Mouse (Mus musculus) liver, embryonic 14.5 days (tissue): ENCODE measurements around the gene Cbx6. TPM values are rescaled to one million over a fixed set of nuclear protein-coding genes. Genes with fewer than 3 reads are reported as not detected.
A peak's percentile ranks its signal among the peaks of the same experiment; 100 is the strongest.

Experiments used
- ATAC-seq: fragments of 200-750 bp; cut with Nextera tagmentation; 2 replicates; pipeline ENCODE4 v1.8.0; 2017; ENCODE audit warnings: moderate number of reproducible peaks, mild to moderate bottlenecking, moderate library complexity; ENCODE audit not compliant: insufficient read depth
- DNase-seq, 3 experiments: peaks; one replicate each; pipeline ENCODE4 v3.0.0-alpha.2; 2012 to 2013; ENCODE audit warnings: low read depth in 3 of 3, low spot score in 3 of 3
- H3K27ac ChIP-seq: fragments of 300-500 bp; sonication (generic); 2 replicates; pipeline ENCODE4 v1.5.1; 2014; ENCODE audit warnings: moderate library complexity, mild to moderate bottlenecking, control low read depth, inconsistent platforms
- H3K27me3 ChIP-seq: fragments of 300-500 bp; sonication (generic); 2 replicates; pipeline ENCODE4 v1.6.1; 2014; ENCODE audit warnings: mild to moderate bottlenecking, low read length, moderate library complexity; ENCODE audit not compliant: control insufficient read depth, insufficient read depth
- H3K36me3 ChIP-seq: fragments of 300-500 bp; sonication (generic); replicated peaks from 2 replicates; pipeline ENCODE4 v1.6.1; 2014; ENCODE audit warnings: low read depth; ENCODE audit not compliant: control insufficient read depth, insufficient read depth
- H3K4me1 ChIP-seq, 2 experiments: fragments of 200-500 bp in 1 of 2; fragments of 300-500 bp in 1 of 2; sonication (generic) in 1 of 2; replicated peaks; 2 replicates each; pipeline ENCODE4 v1.6.1; 2012 to 2014; ENCODE audit warnings: antibody characterized with exemption in 1 of 2, inconsistent platforms in 1 of 2, low read length in 1 of 2; ENCODE audit not compliant: control insufficient read depth in 2 of 2, insufficient read depth in 2 of 2
- H3K4me2 ChIP-seq: fragments of 300-500 bp; sonication (generic); 2 replicates; pipeline ENCODE4 v1.6.1; 2014; ENCODE audit warnings: low read depth, mild to moderate bottlenecking, control low read depth, moderate library complexity
- H3K4me3 ChIP-seq, 2 experiments: fragments of 200-500 bp in 1 of 2; fragments of 300-500 bp in 1 of 2; sonication (generic) in 1 of 2; 2 replicates each; pipeline ENCODE4 v1.5.1; 2012 to 2014; ENCODE audit warnings: low read depth in 2 of 2, low read length in 2 of 2, mild to moderate bottlenecking in 2 of 2, control low read depth in 1 of 2, inconsistent platforms in 1 of 2, moderate library complexity in 1 of 2; ENCODE audit not compliant: insufficient read depth in 1 of 2
- H3K9ac ChIP-seq: fragments of 300-500 bp; sonication (generic); replicated peaks from 2 replicates; pipeline ENCODE4 v1.6.1; 2014; ENCODE audit warnings: mild to moderate bottlenecking, control low read depth, moderate library complexity
- H3K9me3 ChIP-seq: fragments of 300-500 bp; sonication (generic); 2 replicates; pipeline ENCODE4 v1.6.1; 2016; ENCODE audit warnings: low read length, mixed read lengths; ENCODE audit not compliant: control insufficient read depth
- CTCF ChIP-seq: IDR thresholded peaks from 2 replicates; pipeline ENCODE4 v1.5.1; 2016; ENCODE audit warnings: antibody characterized with exemption, low read depth, control low read depth
- EP300 ChIP-seq: IDR thresholded peaks from 2 replicates; pipeline ENCODE4 v1.6.1; 2016; ENCODE audit warnings: antibody characterized with exemption, low read depth
- WGBS: fragments of 180-500 bp; shearing (Covaris S2); extraction: QIAGEN DNeasy Blood & Tissue Kit; methylation state at CpG from one replicate; pipeline ENCODE4 v1.1.7; 2014; ENCODE audit not compliant: insufficient replicate concordance; 5-methylcytosine and 5-hydroxymethylcytosine counted together
- polyA plus RNA-seq, 2 experiments: library from polyadenylated mRNA; depleted of rRNA in 1 of 2; stranded (reverse) in 1 of 2; unstranded in 1 of 2; fragments of >200 nt; fragmentation: Nextera tagmentation in 1 of 2; extraction: Ambion mirVana in 1 of 2; gene quantifications; 2 replicates each; pipeline versions ENCODE4 v1.2.1 to v1.2.3; 2012 to 2014

Gene Cbx6
- polyA plus RNA-seq, 2 experiments = 2.9 to 7.2 TPM

GRCm38 (mm10) chr15:79832064-79832900 is 2.2 kb downstream of the Cbx6 start:
- no peak overlapping the region for H3K27ac ChIP-seq

GRCm38 (mm10) chr15:79830388-79830787 is 4.1 kb downstream of the Cbx6 start:
- ATAC-seq = peak; percentile 27; the same call in 1 of the 2 replicates
- Histone ChIP-seq H3K27ac (no peak overlapping the region), H3K9ac (no peak overlapping the region), H3K4me2 (no peak overlapping the region), H3K4me1 (peaks cover 0 to 9% of the 10 kb centered on the region in 2 experiments; a peak in 2 of 4 replicates), H3K4me3 (no peak overlapping the region), H3K36me3 (no peaks in the 10 kb centered on the region), H3K9me3 (no peaks in the 10 kb centered on the region), H3K27me3 (no peaks in the 10 kb centered on the region; the same call in 1 of the 2 replicates)
- peak; percentile 94 for TF ChIP-seq CTCF
- TF ChIP-seq EP300 = no peak
- 13% methylated on average over 4 of the region's 4 CpGs for WGBS
- peak; percentile 56 to 64 (median 59) for DNase-seq

More at GRCm38 (mm10) chr15:79832064-79832900, 2.2 kb downstream of the Cbx6 start:
- no peak for ATAC-seq
- H3K27me3 ChIP-seq = no peaks in the 10 kb centered on the region; the same call in 1 of the 2 replicates
- H3K4me3 ChIP-seq = peak overlapping the region in 1 of 2 experiments; percentile 80; a peak in 2 of 4 replicates
- peak overlapping the region; percentile 70 for H3K4me2 ChIP-seq
- no peaks in the 10 kb centered on the region for H3K9me3 ChIP-seq
- peak; percentile 45 to 53 (median 49) for DNase-seq
- TF ChIP-seq CTCF (peak; percentile 92), EP300 (no peak)
- peaks cover 0 to 9% of the 10 kb centered on the region in 2 experiments; a peak in 2 of 4 replicates for H3K4me1 ChIP-seq
- H3K36me3 ChIP-seq = no peaks in the 10 kb centered on the region
- H3K9ac ChIP-seq = no peak overlapping the region; the same call in 1 of the 2 replicates
- WGBS = 42% methylated on average over 18 of the region's 18 CpGs

- H3K4me1 ChIP-seq = peaks cover 0 to 9% of the 10 kb centered on the region in 2 experiments; a peak in 2 of 4 replicates
These were observed 5.1 kb downstream of the Cbx6 start for GRCm38 (mm10) chr15:79829431-79829830.

DNA sequence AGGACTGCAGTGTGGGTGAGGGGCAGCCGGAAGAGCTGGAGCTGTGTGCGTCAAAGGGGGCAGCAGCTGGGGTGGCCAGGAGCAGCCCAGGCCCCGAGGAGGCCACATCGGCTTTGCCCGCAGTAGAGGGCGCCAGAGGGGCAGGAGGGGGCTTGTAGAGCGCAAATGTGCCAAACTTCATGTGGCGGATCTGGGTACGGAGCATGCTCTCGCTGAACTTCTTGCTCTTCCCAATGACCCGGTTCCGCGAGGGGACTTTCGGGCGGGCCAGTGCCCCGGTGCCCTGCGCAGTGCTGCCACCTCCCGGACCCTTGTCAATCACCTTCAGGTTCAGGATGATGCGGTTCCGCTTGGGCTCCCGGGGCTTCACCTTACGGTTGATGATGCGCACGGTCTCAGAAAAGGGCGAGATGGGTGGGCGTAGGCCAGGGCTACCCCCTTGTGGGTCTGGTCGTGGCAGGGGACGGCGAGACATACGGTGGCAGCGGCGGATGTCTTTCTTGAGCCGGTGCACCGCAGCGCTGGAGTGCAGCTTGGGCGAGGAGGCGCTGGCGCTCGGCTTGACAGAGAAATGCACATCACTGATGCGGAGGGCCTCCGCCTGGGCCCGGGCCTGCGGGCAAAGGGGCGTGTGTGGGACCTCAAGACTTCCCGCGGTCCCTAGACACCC is 6.0 kb downstream of the Cbx6 start:
- 69% methylated on average over 46 of the region's 46 CpGs for WGBS
- H3K4me1 ChIP-seq = peaks cover 0 to 9% of the 10 kb centered on the region in 2 experiments; a peak in 2 of 4 replicates
- no peaks in the 10 kb centered on the region for H3K27me3 ChIP-seq
- TF ChIP-seq CTCF (peak; percentile 53), EP300 (no peak)
- ATAC-seq (no peak), DNase-seq (no peak)
- no peak overlapping the region for H3K27ac ChIP-seq
- H3K4me2 ChIP-seq = no peak overlapping the region
- H3K4me3 ChIP-seq = no peak overlapping the region
- H3K9ac ChIP-seq = no peak overlapping the region
- H3K36me3 ChIP-seq = no peaks in the 10 kb centered on the region
- no peaks in the 10 kb centered on the region for H3K9me3 ChIP-seq

More at GRCm38 (mm10) chr15:79829431-79829830, 5.1 kb downstream of the Cbx6 start:
- TF ChIP-seq CTCF = no peak
- no peak for TF ChIP-seq EP300
- WGBS = 71% methylated on average over 5 of the region's 5 CpGs
- no peak for DNase-seq
- no peak for ATAC-seq
- no peak overlapping the region for H3K9ac ChIP-seq
- no peak overlapping the region for H3K4me2 ChIP-seq
- H3K9me3 ChIP-seq = no peaks in the 10 kb centered on the region
- H3K27me3 ChIP-seq = no peaks in the 10 kb centered on the region; the same call in 1 of the 2 replicates
- no peak overlapping the region for H3K27ac ChIP-seq
- no peak overlapping the region for H3K4me3 ChIP-seq
- no peaks in the 10 kb centered on the region for H3K36me3 ChIP-seq
